Mouse (Mus musculus) heart, embryonic 13.5 days (tissue): ENCODE data around the gene Rnf26. TPM values are rescaled to one million over a fixed set of nuclear protein-coding genes. Genes with fewer than 3 reads are reported as not detected.

Experiments used
- ATAC-seq: fragments of 200-750 bp; cut with Nextera tagmentation; 2 replicates; pipeline ENCODE4 v1.8.0; 2017; ENCODE audit warnings: moderate TSS enrichment; ENCODE audit not compliant: insufficient number of reproducible peaks, low FRiP score, low TSS enrichment; ENCODE audit errors: extremely low read depth
- H3K27ac ChIP-seq: fragments of 300-500 bp; sonication (generic); replicated peaks from 2 replicates; pipeline ENCODE4 v1.5.1; 2015; ENCODE audit warnings: moderate library complexity, mild to moderate bottlenecking, inconsistent platforms
- H3K27me3 ChIP-seq: fragments of 300-500 bp; sonication (generic); replicated peaks from 2 replicates; pipeline ENCODE4 v1.6.1; 2015; ENCODE audit warnings: mild to moderate bottlenecking, inconsistent platforms
- H3K36me3 ChIP-seq: fragments of 300-500 bp; sonication (generic); 2 replicates; pipeline ENCODE4 v1.6.1; 2015; ENCODE audit warnings: mild to moderate bottlenecking, inconsistent platforms
- H3K4me1 ChIP-seq: fragments of 300-500 bp; sonication (generic); 2 replicates; pipeline ENCODE4 v1.6.1; 2015; ENCODE audit warnings: inconsistent platforms
- H3K4me2 ChIP-seq: fragments of 300-500 bp; sonication (generic); 2 replicates; pipeline ENCODE4 v1.6.1; 2015; ENCODE audit warnings: inconsistent platforms, mild to moderate bottlenecking, moderate library complexity
- H3K4me3 ChIP-seq: fragments of 300-500 bp; sonication (generic); 2 replicates; pipeline ENCODE4 v1.5.1; 2015; ENCODE audit warnings: moderate library complexity, mild to moderate bottlenecking, inconsistent platforms
- H3K9ac ChIP-seq: fragments of 300-500 bp; sonication (generic); 2 replicates; pipeline ENCODE4 v1.6.1; 2015; ENCODE audit warnings: inconsistent platforms, mild to moderate bottlenecking, moderate library complexity
- H3K9me3 ChIP-seq: fragments of 300-500 bp; sonication (generic); 2 replicates; pipeline ENCODE4 v1.6.1; 2016; ENCODE audit warnings: inconsistent platforms
- WGBS: fragments of 180-500 bp; shearing (Covaris S2); methylation state at CpG from one replicate; pipeline ENCODE4 v1.1.7; 2015; ENCODE audit warnings: mixed read lengths; 5-methylcytosine and 5-hydroxymethylcytosine counted together
- polyA plus RNA-seq: library from polyadenylated mRNA; unstranded; fragments of >200 nt; fragmentation: Nextera tagmentation; extraction: Ambion mirVana; gene quantifications from 2 replicates; pipeline ENCODE4 v1.2.1, GENCODE M21; 2015

Rnf26 gene
- polyA plus RNA-seq, 1 experiment from 2014 or later: 39.3 TPM

DNA sequence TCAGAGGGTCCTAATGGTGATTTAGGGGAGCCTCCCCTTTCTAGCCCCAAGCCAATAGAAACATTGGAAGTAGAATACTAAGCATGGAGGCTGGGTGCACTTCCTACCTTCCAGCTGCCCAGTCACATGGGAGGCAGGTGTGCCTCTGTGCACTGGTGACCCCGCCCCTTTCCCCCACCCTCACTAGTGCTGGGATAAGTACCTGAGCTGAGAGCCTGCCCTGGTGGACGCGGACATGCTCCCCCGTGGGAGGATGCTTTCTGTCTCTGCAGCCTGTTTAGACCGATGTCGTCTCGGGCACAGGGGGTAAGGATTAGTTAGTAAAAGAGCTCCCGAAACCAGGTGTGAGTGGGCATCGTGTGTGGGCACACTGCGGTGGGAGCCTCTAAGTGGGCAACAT lies 26.4 kb downstream of the Rnf26 start:
- H3K27ac ChIP-seq: peak overlapping the region; percentile 98
- H3K4me2 ChIP-seq: peak overlapping the region; percentile 97
- H3K4me3 ChIP-seq: peak overlapping the region; percentile 82
- peaks cover 76% of the 10 kb centered on the region for H3K4me1 ChIP-seq
- 33% methylated on average over 10 of the region's 10 CpGs for WGBS
- ATAC-seq: no peak
- H3K27me3 ChIP-seq: peaks cover 26% of the 10 kb centered on the region
- peaks cover 29% of the 10 kb centered on the region for H3K36me3 ChIP-seq
- peak overlapping the region; percentile 97 for H3K9ac ChIP-seq
- H3K9me3 ChIP-seq: no peaks in the 10 kb centered on the region

- peak overlapping the region; percentile 82 for H3K4me3 ChIP-seq
- H3K9ac ChIP-seq: peak overlapping the region; percentile 97
- H3K36me3 ChIP-seq: peaks cover 21% of the 10 kb centered on the region
- ATAC-seq: no peak
- H3K4me1 ChIP-seq: peaks cover 83% of the 10 kb centered on the region
- WGBS: 44% methylated on average over 15 of the region's 15 CpGs
- H3K27me3 ChIP-seq: peaks cover 26% of the 10 kb centered on the region
- H3K9me3 ChIP-seq: no peaks in the 10 kb centered on the region
- peak overlapping the region; percentile 97 for H3K4me2 ChIP-seq
- peak overlapping the region; percentile 98 for H3K27ac ChIP-seq
These were observed 27.3 kb downstream of the Rnf26 start for GRCm38 (mm10) chr9:44085741-44086665.

- H3K9ac ChIP-seq: peak overlapping the region; percentile 97
- peaks cover 26% of the 10 kb centered on the region for H3K27me3 ChIP-seq
- H3K9me3 ChIP-seq: no peaks in the 10 kb centered on the region
- H3K4me1 ChIP-seq: peaks cover 90% of the 10 kb centered on the region
- ATAC-seq: no peak
- H3K4me3 ChIP-seq: peak overlapping the region; percentile 82
- peak overlapping the region; percentile 98 for H3K27ac ChIP-seq
- WGBS: 3% methylated on average over 10 of the region's 10 CpGs
- peak overlapping the region; percentile 97 for H3K4me2 ChIP-seq
- H3K36me3 ChIP-seq: peaks cover 14% of the 10 kb centered on the region
These were observed 28.0 kb downstream of the Rnf26 start for GRCm38 (mm10) chr9:44085276-44085675.

- Histone ChIP-seq H3K4me1 (peaks cover 91% of the 10 kb centered on the region), H3K27me3 (peaks cover 26% of the 10 kb centered on the region), H3K36me3 (peaks cover 9% of the 10 kb centered on the region), H3K4me3 (peak overlapping the region; percentile 82), H3K9ac (peak overlapping the region; percentile 97), H3K9me3 (no peaks in the 10 kb centered on the region), H3K27ac (peak overlapping the region; percentile 98), H3K4me2 (peak overlapping the region; percentile 97)
- whole genome bisulfite sequencing: under 1% methylated on average over 62 of the region's 62 CpGs
- ATAC-seq: peak; percentile 66
These were observed 28.6 kb downstream of the Rnf26 start for GRCm38 (mm10) chr9:44084659-44085229.

DNA sequence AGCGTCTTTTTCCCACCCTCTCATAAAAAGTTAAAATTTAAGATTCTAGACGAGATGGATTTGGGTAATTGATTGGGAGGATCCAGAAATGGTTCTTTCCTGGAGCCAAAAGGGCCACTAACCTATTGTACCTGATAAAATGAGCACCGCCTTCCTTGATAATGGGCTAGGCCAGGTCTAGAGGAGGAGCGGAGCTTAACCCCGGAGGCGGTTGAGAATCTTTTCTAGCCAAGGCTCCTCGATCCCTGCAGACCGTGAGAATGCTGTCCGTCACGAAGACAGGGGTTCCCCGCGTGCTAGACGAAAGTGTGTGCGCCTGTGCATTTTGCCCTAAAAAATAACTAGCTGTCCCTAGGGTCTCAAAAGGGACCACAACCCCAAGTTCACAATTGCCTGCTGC lies 29.1 kb downstream of the Rnf26 start:
- Histone ChIP-seq H3K4me3 (peak overlapping the region; percentile 82), H3K9ac (peak overlapping the region; percentile 97), H3K4me1 (peaks cover 91% of the 10 kb centered on the region), H3K36me3 (peaks cover 4% of the 10 kb centered on the region), H3K27ac (peak overlapping the region; percentile 98), H3K9me3 (no peaks in the 10 kb centered on the region), H3K27me3 (peaks cover 26% of the 10 kb centered on the region), H3K4me2 (peak overlapping the region; percentile 97)
- ATAC-seq: no peak
- 1% methylated on average over 14 of the region's 14 CpGs for WGBS

DNA sequence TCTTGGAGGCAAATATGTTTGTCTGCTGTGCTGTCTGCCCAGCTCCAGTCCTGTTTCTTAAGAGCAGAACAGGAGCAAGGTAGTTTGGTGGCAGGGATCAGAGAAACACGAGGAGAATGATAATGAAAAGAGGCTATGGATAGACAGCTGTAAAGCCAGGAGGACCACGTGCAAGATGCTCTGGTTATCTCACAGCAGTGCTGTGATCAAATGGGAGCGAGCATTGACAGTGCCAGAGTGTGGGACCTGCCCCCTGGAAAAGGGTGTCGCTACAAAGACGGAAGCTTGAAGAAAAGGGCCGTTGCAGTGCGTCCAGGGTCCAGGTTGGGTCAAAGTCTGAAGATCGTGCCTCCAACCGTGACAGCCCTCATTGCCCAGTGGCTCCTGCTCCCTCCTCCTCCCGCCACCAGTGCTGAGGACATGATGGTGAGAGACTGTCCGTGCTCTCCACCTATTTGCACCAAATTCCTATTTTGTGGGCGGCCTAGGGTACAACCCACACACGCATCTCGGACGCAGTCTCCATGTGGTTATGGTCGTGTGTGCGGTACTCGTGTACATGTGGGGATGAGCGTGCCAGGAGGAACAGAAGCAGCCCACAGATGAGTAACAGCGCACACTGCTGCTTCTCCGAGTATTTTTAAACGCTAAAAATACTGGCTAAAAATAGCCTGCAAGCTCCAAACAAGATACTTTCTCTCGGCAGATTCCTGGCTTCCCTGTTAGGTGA lies 29.8 kb downstream of the Rnf26 start:
- Histone ChIP-seq H3K4me2 (peak overlapping the region; percentile 97), H3K4me1 (peaks cover 91% of the 10 kb centered on the region), H3K4me3 (peak overlapping the region; percentile 82), H3K27me3 (peaks cover 26% of the 10 kb centered on the region), H3K9ac (peak overlapping the region; percentile 97), H3K36me3 (peaks cover 2% of the 10 kb centered on the region; the same call in 1 of the 2 replicates), H3K9me3 (no peaks in the 10 kb centered on the region), H3K27ac (peak overlapping the region; percentile 98)
- 9% methylated on average over 23 of the region's 23 CpGs for WGBS
- no peak for ATAC-seq

- Histone ChIP-seq H3K36me3 (peaks cover 2% of the 10 kb centered on the region; the same call in 1 of the 2 replicates), H3K9ac (no peak overlapping the region), H3K9me3 (no peaks in the 10 kb centered on the region), H3K4me2 (no peak overlapping the region), H3K27me3 (peaks cover 21% of the 10 kb centered on the region), H3K27ac (peak overlapping the region; percentile 98), H3K4me1 (peaks cover 91% of the 10 kb centered on the region), H3K4me3 (no peak overlapping the region)
- ATAC-seq: no peak
- 88% methylated on average over 5 of the region's 5 CpGs for WGBS
These were observed 31.1 kb downstream of the Rnf26 start for GRCm38 (mm10) chr9:44082266-44082665.

GRCm38 (mm10) chr9:44081581-44081980 lies 31.7 kb downstream of the Rnf26 start:
- Histone ChIP-seq H3K4me3 (no peak overlapping the region), H3K4me1 (peaks cover 91% of the 10 kb centered on the region), H3K4me2 (no peak overlapping the region), H3K27ac (no peak overlapping the region), H3K9me3 (no peaks in the 10 kb centered on the region), H3K27me3 (peaks cover 14% of the 10 kb centered on the region), H3K36me3 (peaks cover 2% of the 10 kb centered on the region), H3K9ac (no peak overlapping the region)
- no peak for ATAC-seq
- 78% methylated on average over 5 of the region's 5 CpGs for WGBS

- Histone ChIP-seq H3K4me1 (peaks cover 91% of the 10 kb centered on the region), H3K27me3 (peaks cover 9% of the 10 kb centered on the region), H3K27ac (peak overlapping the region; percentile 82), H3K9me3 (no peaks in the 10 kb centered on the region), H3K4me3 (no peak overlapping the region), H3K4me2 (no peak overlapping the region), H3K36me3 (peaks cover 4% of the 10 kb centered on the region), H3K9ac (peak overlapping the region; percentile 3; the same call in 1 of the 2 replicates)
- 52% methylated on average over 5 of the region's 5 CpGs for WGBS
- no peak for ATAC-seq
These were observed 32.4 kb downstream of the Rnf26 start for GRCm38 (mm10) chr9:44080953-44081352.

DNA sequence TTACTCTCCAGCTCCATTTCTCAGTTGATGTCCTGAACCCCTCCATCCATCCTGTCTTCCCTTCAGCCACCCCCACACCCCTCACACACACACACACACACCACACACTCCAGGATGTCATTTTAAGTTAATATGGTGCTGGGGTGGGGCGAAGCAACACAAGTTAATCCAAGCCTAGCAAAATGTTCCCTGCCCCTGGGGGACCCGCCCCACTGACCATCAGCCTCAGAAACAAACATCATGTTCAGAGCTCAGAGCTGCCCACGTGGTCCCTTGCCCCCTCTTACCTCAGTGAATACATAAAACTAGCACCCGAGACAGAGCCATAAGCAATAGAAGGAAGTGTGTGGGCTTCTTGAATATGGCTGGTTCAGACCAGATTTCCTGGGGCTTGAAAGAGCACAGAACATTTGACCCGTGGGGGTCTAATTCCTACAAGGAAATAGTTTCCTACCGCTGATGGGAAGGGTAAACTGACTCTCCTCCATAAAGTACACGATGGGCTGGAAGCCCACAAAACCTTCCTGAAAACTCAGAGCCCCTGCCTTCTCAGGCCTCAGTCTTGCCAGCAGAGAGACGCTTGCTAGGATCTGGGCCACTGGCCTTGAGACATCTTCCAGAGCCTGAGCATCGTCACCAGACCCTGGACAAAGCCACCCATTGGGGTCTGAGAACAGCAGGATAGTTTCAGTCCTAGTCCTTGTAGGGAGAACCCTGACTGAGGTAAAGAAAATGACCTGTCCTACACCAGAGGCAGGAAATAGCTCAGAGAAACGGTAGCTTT lies 33.1 kb downstream of the Rnf26 start:
- H3K4me1 ChIP-seq: peaks cover 92% of the 10 kb centered on the region

More for the DNA sequence above, 33.1 kb downstream of the Rnf26 start:
- Histone ChIP-seq H3K27ac (peak overlapping the region; percentile 82), H3K4me2 (no peak overlapping the region), H3K4me3 (no peak overlapping the region), H3K36me3 (peaks cover 7% of the 10 kb centered on the region), H3K27me3 (0 out of 2 replicates have a peak, but pooled peaks cover 5% of the 10 kb centered on the region), H3K9me3 (no peaks in the 10 kb centered on the region), H3K9ac (peak overlapping the region; percentile 65; the same call in 1 of the 2 replicates)
- ATAC-seq: no peak
- WGBS: 64% methylated on average over 10 of the region's 10 CpGs
